Mouse (Mus musculus) left cerebral cortex, adult 9 months (tissue): ENCODE data around the gene Rpl11.

Source experiments
- DNase-seq, 2 experiments: peaks; one replicate each; pipeline ENCODE4 v3.0.0; 2022; ENCODE audit warnings: low spot score in 2 of 2

Gene Rpl11

GRCm38 (mm10) chr4:136027416-136028131 is 25.7 kb downstream of the Rpl11 start:
- DNase-seq, result no peak

GRCm38 (mm10) chr4:136025350-136025749 is 27.9 kb downstream of the Rpl11 start:
- DNase-seq, result no peak

GRCm38 (mm10) chr4:136022924-136023323 is 30.3 kb downstream of the Rpl11 start:
- DNase-seq, result no peak

GRCm38 (mm10) chr4:136021549-136022047 is 31.6 kb downstream of the Rpl11 start, which contains the start of gene Eloa:
Gene Eloa, minus strand, starts transcription at chr4:136021763.
- peak; percentile 96 to 99 for DNase-seq

GRCm38 (mm10) chr4:136020743-136021548 is 32.3 kb downstream of the Rpl11 start:
- no peak for DNase-seq

- DNase-seq, result no peak
Observed at GRCm38 (mm10) chr4:136016059-136016602, 37.1 kb downstream of the Rpl11 start.

- no peak for DNase-seq
Observed at GRCm38 (mm10) chr4:136010586-136010985, 42.6 kb downstream of the Rpl11 start.

- no peak for DNase-seq
Observed at GRCm38 (mm10) chr4:136008782-136009447, 44.3 kb downstream of the Rpl11 start.

- DNase-seq, result no peak
Observed at GRCm38 (mm10) chr4:136006821-136007220, 46.4 kb downstream of the Rpl11 start.

GRCm38 (mm10) chr4:136004921-136005320 is 48.3 kb downstream of the Rpl11 start:
- no peak for DNase-seq

- DNase-seq, result no peak
Observed at GRCm38 (mm10) chr4:136004107-136004675, 49.0 kb downstream of the Rpl11 start.

GRCm38 (mm10) chr4:135995118-135995517 is 58.1 kb downstream of the Rpl11 start:
- no peak for DNase-seq

GRCm38 (mm10) chr4:135993941-135994340 is 59.3 kb downstream of the Rpl11 start:
- DNase-seq, result no peak

- no peak for DNase-seq
Observed at GRCm38 (mm10) chr4:135987714-135988113, 65.5 kb downstream of the Rpl11 start.

- peak; percentile 82 to 93 for DNase-seq
Observed at GRCm38 (mm10) chr4:135986943-135987710, 66.1 kb downstream of the Rpl11 start, which contains the start of gene Pithd1. Gene Pithd1, minus strand, starts transcription at chr4:135987264.

GRCm38 (mm10) chr4:135986301-135986942 is 66.8 kb downstream of the Rpl11 start:
- DNase-seq, result no peak

- no peak for DNase-seq
Observed at GRCm38 (mm10) chr4:135985769-135986168, 67.5 kb downstream of the Rpl11 start.

- no peak for DNase-seq
Observed at GRCm38 (mm10) chr4:135985193-135985592, 68.0 kb downstream of the Rpl11 start.

- DNase-seq, result no peak
Observed at GRCm38 (mm10) chr4:135984556-135984955, 68.7 kb downstream of the Rpl11 start.

GRCm38 (mm10) chr4:135981524-135982063 is 71.6 kb downstream of the Rpl11 start:
- DNase-seq, result peak in 1 of 2 experiments; percentile 80
